Mouse (Mus musculus) heart, embryonic 14.5 days (tissue): Measurements from ENCODE around the gene Hnrnpr. TPM values are rescaled to one million over a fixed set of nuclear protein-coding genes. Genes with fewer than 3 reads are reported as not detected.

Experiments used
- ATAC-seq: fragments of 200-750 bp; cut with Nextera tagmentation; 2 replicates; pipeline ENCODE4 v1.8.0; 2017; ENCODE audit warnings: low read depth, moderate TSS enrichment; ENCODE audit not compliant: insufficient number of reproducible peaks, insufficient read depth, low FRiP score
- H3K27ac ChIP-seq, 2 experiments: fragments of 200-500 bp in 1 of 2; fragments of 300-500 bp in 1 of 2; sonication (generic) in 1 of 2; replicated peaks in 1 of 2; 2 replicates each; pipeline ENCODE4 v1.5.1; 2012 to 2014; ENCODE audit warnings: low read depth in 2 of 2, low read length in 2 of 2, control low read depth in 1 of 2, mild to moderate bottlenecking in 1 of 2, mixed read lengths in 1 of 2; ENCODE audit not compliant: control insufficient read depth in 1 of 2, insufficient read depth in 1 of 2
- H3K27me3 ChIP-seq: fragments of 300-500 bp; sonication (generic); 2 replicates; pipeline ENCODE4 v1.6.1; 2014; ENCODE audit warnings: mild to moderate bottlenecking, low read length, control low read depth; ENCODE audit not compliant: control insufficient read depth, insufficient read depth
- H3K36me3 ChIP-seq: fragments of 300-500 bp; sonication (generic); 2 replicates; pipeline ENCODE4 v1.6.1; 2014; ENCODE audit warnings: mild to moderate bottlenecking, control low read depth, low read length, mixed read lengths; ENCODE audit not compliant: control insufficient read depth, insufficient read depth
- H3K4me1 ChIP-seq, 2 experiments: fragments of 200-500 bp in 1 of 2; fragments of 300-500 bp in 1 of 2; sonication (generic) in 1 of 2; 2 replicates each; pipeline ENCODE4 v1.6.1; 2012 to 2014; ENCODE audit warnings: low read length in 2 of 2, control low read depth in 1 of 2, mixed read lengths in 1 of 2; ENCODE audit not compliant: control insufficient read depth in 2 of 2, insufficient read depth in 2 of 2
- H3K4me2 ChIP-seq: fragments of 300-500 bp; sonication (generic); 2 replicates; pipeline ENCODE4 v1.6.1; 2014; ENCODE audit warnings: mild to moderate bottlenecking, low read length
- H3K4me3 ChIP-seq, 2 experiments: fragments of 200-500 bp in 1 of 2; fragments of 300-500 bp in 1 of 2; sonication (generic) in 1 of 2; 2 replicates each; pipeline ENCODE4 v1.5.1; 2012 to 2014; ENCODE audit warnings: low read length in 2 of 2, mild to moderate bottlenecking in 2 of 2, control low read depth in 1 of 2, low read depth in 1 of 2, moderate library complexity in 1 of 2; ENCODE audit not compliant: control insufficient read depth in 1 of 2, insufficient read depth in 1 of 2
- H3K9ac ChIP-seq: fragments of 300-500 bp; sonication (generic); 2 replicates; pipeline ENCODE4 v1.6.1; 2014; ENCODE audit warnings: mild to moderate bottlenecking, low read length
- H3K9me3 ChIP-seq: fragments of 300-500 bp; sonication (generic); 2 replicates; pipeline ENCODE4 v1.6.1; 2016; ENCODE audit warnings: low read length, control low read depth; ENCODE audit not compliant: control insufficient read depth
- whole genome bisulfite sequencing: fragments of 180-500 bp; shearing (Covaris S2); extraction: QIAGEN DNeasy Blood & Tissue Kit; methylation state at CpG from one replicate; pipeline ENCODE4 v1.1.7; 2014; 5-methylcytosine and 5-hydroxymethylcytosine counted together
- polyA plus RNA-seq: library from polyadenylated mRNA; unstranded; fragments of >200 nt; fragmentation: Nextera tagmentation; extraction: Ambion mirVana; gene quantifications from 2 replicates; pipeline ENCODE4 v1.2.1, GENCODE M21; 2014

Gene Hnrnpr
- polyA plus RNA-seq, 1 experiment from 2014 or later: 88.8 TPM

- 39% methylated on average over 4 of the region's 4 CpGs for WGBS
- H3K4me1 ChIP-seq: no peaks in the 10 kb centered on the region
These were observed 57.1 kb downstream of the Hnrnpr start for GRCm38 (mm10) chr4:136367856-136368255.

GRCm38 (mm10) chr4:136369727-136370126, 59.0 kb downstream of the Hnrnpr start:
- Histone ChIP-seq H3K9me3 (no peaks in the 10 kb centered on the region), H3K27ac (no peak overlapping the region), H3K27me3 (no peaks in the 10 kb centered on the region), H3K4me2 (no peak overlapping the region), H3K4me1 (peaks cover 0 to 6% of the 10 kb centered on the region in 2 experiments; a peak in 1 of 4 replicates), H3K36me3 (no peaks in the 10 kb centered on the region), H3K4me3 (no peak overlapping the region), H3K9ac (no peak overlapping the region)
- 2% methylated on average over 3 of the region's 3 CpGs for WGBS
- ATAC-seq: no peak

More at GRCm38 (mm10) chr4:136367856-136368255, 57.1 kb downstream of the Hnrnpr start:
- Histone ChIP-seq H3K9ac (no peak overlapping the region), H3K9me3 (no peaks in the 10 kb centered on the region), H3K4me3 (no peak overlapping the region), H3K27me3 (no peaks in the 10 kb centered on the region), H3K27ac (no peak overlapping the region), H3K36me3 (no peaks in the 10 kb centered on the region), H3K4me2 (no peak overlapping the region)
- ATAC-seq: no peak

- peaks cover 0 to 6% of the 10 kb centered on the region in 2 experiments; a peak in 1 of 4 replicates for H3K4me1 ChIP-seq
- no peak overlapping the region for H3K4me2 ChIP-seq
- no peak overlapping the region for H3K27ac ChIP-seq
- H3K36me3 ChIP-seq: no peaks in the 10 kb centered on the region
- no peak for ATAC-seq
- no peak overlapping the region for H3K4me3 ChIP-seq
- WGBS: 49% methylated on average over 14 of the region's 14 CpGs
- no peaks in the 10 kb centered on the region for H3K9me3 ChIP-seq
- H3K27me3 ChIP-seq: no peaks in the 10 kb centered on the region
- no peak overlapping the region for H3K9ac ChIP-seq
These were observed 62.9 kb downstream of the Hnrnpr start for GRCm38 (mm10) chr4:136373494-136374181.

GRCm38 (mm10) chr4:136377001-136377400, 66.3 kb downstream of the Hnrnpr start:
- Histone ChIP-seq H3K4me2 (no peak overlapping the region), H3K9me3 (no peaks in the 10 kb centered on the region), H3K9ac (no peak overlapping the region), H3K4me3 (no peak overlapping the region), H3K4me1 (peaks cover 0 to 6% of the 10 kb centered on the region in 2 experiments; a peak in 1 of 4 replicates), H3K36me3 (no peaks in the 10 kb centered on the region), H3K27me3 (no peaks in the 10 kb centered on the region), H3K27ac (no peak overlapping the region)
- 74% methylated on average over 5 of the region's 5 CpGs for WGBS
- no peak for ATAC-seq

- no peak overlapping the region for H3K9ac ChIP-seq
- H3K27me3 ChIP-seq: no peaks in the 10 kb centered on the region
- no peaks in the 10 kb centered on the region for H3K36me3 ChIP-seq
- no peak overlapping the region for H3K4me2 ChIP-seq
- H3K4me3 ChIP-seq: no peak overlapping the region
- H3K27ac ChIP-seq: no peak overlapping the region
- no peak for ATAC-seq
- 0 out of 2 replicates have a peak, but pooled peaks cover 5% of the 10 kb centered on the region for H3K9me3 ChIP-seq
- 0 out of 4 replicates have a peak, but pooled peaks cover 0 to 3% of the 10 kb centered on the region in 2 experiments for H3K4me1 ChIP-seq
- WGBS: 79% methylated on average over 5 of the region's 5 CpGs
These were observed 72.3 kb downstream of the Hnrnpr start for GRCm38 (mm10) chr4:136383052-136383451.

- H3K4me3 ChIP-seq: no peak overlapping the region
- WGBS: 85% methylated on average over 6 of the region's 6 CpGs
- no peaks in the 10 kb centered on the region for H3K27me3 ChIP-seq
- no peak for ATAC-seq
- no peak overlapping the region for H3K4me2 ChIP-seq
- no peak overlapping the region for H3K9ac ChIP-seq
- H3K27ac ChIP-seq: no peak overlapping the region
- H3K4me1 ChIP-seq: 0 out of 4 replicates have a peak, but pooled peaks cover 0 to 3% of the 10 kb centered on the region in 2 experiments
- 0 out of 2 replicates have a peak, but pooled peaks cover 5% of the 10 kb centered on the region for H3K9me3 ChIP-seq
- H3K36me3 ChIP-seq: no peaks in the 10 kb centered on the region
These were observed 73.1 kb downstream of the Hnrnpr start for GRCm38 (mm10) chr4:136383839-136384238.

GRCm38 (mm10) chr4:136387261-136387660, 76.5 kb downstream of the Hnrnpr start:
- H3K27me3 ChIP-seq: no peaks in the 10 kb centered on the region
- ATAC-seq: no peak
- H3K9ac ChIP-seq: no peak overlapping the region
- 38% methylated on average over 11 of the region's 11 CpGs for WGBS
- H3K27ac ChIP-seq: no peak overlapping the region
- H3K36me3 ChIP-seq: no peaks in the 10 kb centered on the region
- 0 out of 4 replicates have a peak, but pooled peaks cover 0 to 3% of the 10 kb centered on the region in 2 experiments for H3K4me1 ChIP-seq
- 0 out of 2 replicates have a peak, but pooled peaks cover 5% of the 10 kb centered on the region for H3K9me3 ChIP-seq
- no peak overlapping the region for H3K4me3 ChIP-seq
- no peak overlapping the region for H3K4me2 ChIP-seq
